Mouse (Mus musculus): ENCODE measurements around the gene 6820408C15Rik. TPM values are rescaled to one million over a fixed set of nuclear protein-coding genes. Genes with fewer than 3 reads are reported as not detected.

6820408C15Rik gene
- 0.08 and 0.17 TPM in 2 replicates for polyA plus RNA-seq (2012; rRNA removed; ENCODE audit: low replicate concordance)

GRCm38 (mm10) chr2:152415287-152415686, at the start of gene 6820408C15Rik:
TSS of gene 6820408C15Rik (plus strand) at chr2:152415587.

GRCm38 (mm10) chr2:152376345-152376741, 39.0 kb upstream of the 6820408C15Rik start, which contains the start of gene Nrsn2:
TSS of gene Nrsn2 (minus strand) at chr2:152376638.

GRCm38 (mm10) chr2:152397680-152398435, 17.5 kb upstream of the 6820408C15Rik start, which contains the start of gene Sox12:
TSS of gene Sox12 (minus strand) at chr2:152398063.

GRCm38 (mm10) chr2:152414591-152415165, 709 bp upstream of the 6820408C15Rik start, which contains the start of gene Zcchc3:
TSS of gene Zcchc3 (minus strand) at chr2:152415027.

GRCm38 (mm10) chr2:152464570-152465150, 49.3 kb downstream of the 6820408C15Rik start, which contains the start of gene Defb23:
TSS of gene Defb23 (minus strand) at chr2:152464620.

GRCm38 (mm10) chr2:152476763-152477162, 61.4 kb downstream of the 6820408C15Rik start, which contains the start of gene Defb20:
TSS of gene Defb20 (plus strand) at chr2:152477063.

GRCm38 (mm10) chr2:152490038-152490437, 74.7 kb downstream of the 6820408C15Rik start, which contains the start of gene Defb22:
TSS of gene Defb22 (minus strand) at chr2:152490138.

Other genes starting within 250 kb of the 6820408C15Rik start
- gene Csnk2a1, start 188.7 kb upstream of the 6820408C15Rik start, polyA plus RNA-seq (2012; rRNA removed; ENCODE audit: low replicate concordance), result 15.5 and 32.7 TPM in 2 replicates
- 68.4 and 104 TPM in 2 replicates for gene Tbc1d20, start 121.8 kb upstream of the 6820408C15Rik start, polyA plus RNA-seq (2012; rRNA removed; ENCODE audit: low replicate concordance)
- 294 and 352 TPM in 2 replicates for gene Rbck1, start 82.9 kb upstream of the 6820408C15Rik start, polyA plus RNA-seq (2012; rRNA removed; ENCODE audit: low replicate concordance)
- gene Trib3, start 71.6 kb upstream of the 6820408C15Rik start, polyA plus RNA-seq (2012; rRNA removed; ENCODE audit: low replicate concordance), result 5.7 and 10.4 TPM in 2 replicates
- gene Nrsn2, start 38.9 kb upstream of the 6820408C15Rik start, polyA plus RNA-seq (2012; rRNA removed; ENCODE audit: low replicate concordance), result not detected in 2 replicates
- 5.9 and 9.2 TPM in 2 replicates for gene Sox12, start 17.5 kb upstream of the 6820408C15Rik start, polyA plus RNA-seq (2012; rRNA removed; ENCODE audit: low replicate concordance)
- 2.1 and 2.6 TPM in 2 replicates for gene Zcchc3, start 560 bp upstream of the 6820408C15Rik start, polyA plus RNA-seq (2012; rRNA removed; ENCODE audit: low replicate concordance)
- not detected in 2 replicates for gene Defb23, start 49.0 kb downstream of the 6820408C15Rik start, polyA plus RNA-seq (2012; rRNA removed; ENCODE audit: low replicate concordance)
- gene Defb20, start 61.5 kb downstream of the 6820408C15Rik start, polyA plus RNA-seq (2012; rRNA removed; ENCODE audit: low replicate concordance), result not detected in 2 replicates
- gene Defb22, start 74.6 kb downstream of the 6820408C15Rik start, polyA plus RNA-seq (2012; rRNA removed; ENCODE audit: low replicate concordance), result not detected in 2 replicates
- gene Defb26, start 96.1 kb downstream of the 6820408C15Rik start, polyA plus RNA-seq (2012; rRNA removed; ENCODE audit: low replicate concordance), result not detected in 2 replicates
- gene Defb28, start 102.7 kb downstream of the 6820408C15Rik start, polyA plus RNA-seq (2012; rRNA removed; ENCODE audit: low replicate concordance), result not detected in 2 replicates
- gene Defb29, start 124.5 kb downstream of the 6820408C15Rik start, polyA plus RNA-seq (2012; rRNA removed; ENCODE audit: low replicate concordance), result not detected in 2 replicates
- not detected in 2 replicates for gene Gm17416, start 153.8 kb downstream of the 6820408C15Rik start, polyA plus RNA-seq (2012; rRNA removed; ENCODE audit: low replicate concordance)
- gene Defb21, start 157.2 kb downstream of the 6820408C15Rik start, polyA plus RNA-seq (2012; rRNA removed; ENCODE audit: low replicate concordance), result not detected in 2 replicates
- not detected in 2 replicates for gene Defb19, start 164.7 kb downstream of the 6820408C15Rik start, polyA plus RNA-seq (2012; rRNA removed; ENCODE audit: low replicate concordance)
- gene Defb45, start 183.8 kb downstream of the 6820408C15Rik start, polyA plus RNA-seq (2012; rRNA removed; ENCODE audit: low replicate concordance), result not detected in 2 replicates
- not detected in 2 replicates for gene Defb36, start 188.7 kb downstream of the 6820408C15Rik start, polyA plus RNA-seq (2012; rRNA removed; ENCODE audit: low replicate concordance)
- 1.1 TPM in 1 of 2 replicates, not detected in the other for gene Defb25, start 207.5 kb downstream of the 6820408C15Rik start, polyA plus RNA-seq (2012; rRNA removed; ENCODE audit: low replicate concordance)
- gene Rem1, start 211.4 kb downstream of the 6820408C15Rik start, polyA plus RNA-seq (2012; rRNA removed; ENCODE audit: low replicate concordance), result 9.5 and 17.9 TPM in 2 replicates